Mouse (Mus musculus) frontal cortex, postnatal 25 days (tissue): ENCODE measurements around the gene Shisa8.
"Not testable (repeated sequence)": the region's sequence is repeated elsewhere in the genome, so short reads cannot be mapped to it uniquely, and the experiment has no call there.

ENCODE experiments used
- DNase-seq, 2 experiments: peaks; one replicate each; pipeline ENCODE4 v3.0.0; 2022; ENCODE audit warnings: low spot score in 2 of 2

Gene Shisa8

GRCm38 (mm10) chr15:82212752-82213063 is at the start of gene Shisa8:
Gene Shisa8, minus strand, starts transcription at chr15:82212815.
- no peak for DNase-seq

- peak; percentile 68 to 75 for DNase-seq
Measured at GRCm38 (mm10) chr15:82259510-82259909, 46.9 kb upstream of the Shisa8 start.

- peak; percentile 61 to 70 for DNase-seq
Measured at GRCm38 (mm10) chr15:82255944-82256383, 43.3 kb upstream of the Shisa8 start.

- no peak for DNase-seq
Measured at GRCm38 (mm10) chr15:82255248-82255647, 42.6 kb upstream of the Shisa8 start.

GRCm38 (mm10) chr15:82252097-82252496 is 39.5 kb upstream of the Shisa8 start, which contains the start of gene 1500009C09Rik:
Gene 1500009C09Rik, plus strand, starts transcription at chr15:82252397.
- DNase-seq: no peak

- no peak for DNase-seq
Measured at GRCm38 (mm10) chr15:82251579-82251978, 39.0 kb upstream of the Shisa8 start.

- no peak for DNase-seq
Measured at GRCm38 (mm10) chr15:82247131-82247776, 34.6 kb upstream of the Shisa8 start.

GRCm38 (mm10) chr15:82244805-82245161 is 32.2 kb upstream of the Shisa8 start:
- DNase-seq: not testable (repeated sequence)

GRCm38 (mm10) chr15:82244115-82244804 is 31.6 kb upstream of the Shisa8 start, which contains the start of gene Cenpm:
Gene Cenpm, minus strand, starts transcription at chr15:82244748.
- DNase-seq: peak; percentile 89 to 92

GRCm38 (mm10) chr15:82243742-82244114 is 31.1 kb upstream of the Shisa8 start:
- no peak for DNase-seq

GRCm38 (mm10) chr15:82243311-82243710 is 30.7 kb upstream of the Shisa8 start:
- DNase-seq: no peak

- DNase-seq: peak; percentile 75 to 85
Measured at GRCm38 (mm10) chr15:82236565-82236964, 23.9 kb upstream of the Shisa8 start.

GRCm38 (mm10) chr15:82235661-82236060 is 23.0 kb upstream of the Shisa8 start:
- no peak for DNase-seq

- DNase-seq: no peak
Measured at GRCm38 (mm10) chr15:82232651-82233050, 20.0 kb upstream of the Shisa8 start.

- no peak for DNase-seq
Measured at GRCm38 (mm10) chr15:82231591-82232378, 19.2 kb upstream of the Shisa8 start.

- DNase-seq: no peak
Measured at GRCm38 (mm10) chr15:82231100-82231499, 18.5 kb upstream of the Shisa8 start.

- DNase-seq: no peak
Measured at GRCm38 (mm10) chr15:82230098-82230611, 17.5 kb upstream of the Shisa8 start.

- no peak for DNase-seq
Measured at GRCm38 (mm10) chr15:82229542-82230045, 17.0 kb upstream of the Shisa8 start.

GRCm38 (mm10) chr15:82225769-82226168 is 13.2 kb upstream of the Shisa8 start:
- no peak for DNase-seq

- no peak for DNase-seq
Measured at GRCm38 (mm10) chr15:82224602-82225215, 12.1 kb upstream of the Shisa8 start.
